Comparison of ENCODE assay signal across 17 mouse cellular contexts in genomic region chr2:57223288-57224026, GRCm38 (mm10). TPM values are rescaled to one million over a fixed set of nuclear protein-coding genes. Genes with fewer than 3 reads are reported as not detected.
DNase-seq lines count a peak whose midpoint lies in the region; ATAC-seq lines count a peak whose summit lies in the region.
"Had no signal": no experiment of that assay in that cellular context is flagged by ENCODE, and none has a peak within 500 bp of the region (broad histone marks: within the 10 kb centered on the region; RNA-seq: fewer than 3 reads in every experiment).

No protein-coding gene starts in this region.

- DNase-seq in forebrain, embryonic 14.5 days (ENCODE audit: low spot score), result no peak
- no peak for DNase-seq in midbrain, embryonic 10.5 days (ENCODE audit: low spot score)
- DNase-seq in spleen, postnatal 4 days (ENCODE audit: low spot score in 2 of 2), result no peak
- no peak for DNase-seq in layer of hippocampus, postnatal 10 days (ENCODE audit: low spot score in 2 of 2)
- no peak for DNase-seq in urinary bladder, postnatal 25 days (ENCODE audit: low spot score)
- DNase-seq: adrenal gland, postnatal 36 days; cerebellum, postnatal 25 days; gastrocnemius, postnatal 25 days; heart, postnatal 4 days; lung, adult 2 months; midbrain, embryonic 14.5 days; thymus, postnatal 36 days had no signal

- H3K27ac ChIP-seq in forebrain, embryonic 14.5 days (ENCODE audit: low read depth, low read length), result no peak overlapping the region
- H3K27ac ChIP-seq in forebrain, embryonic 12.5 days, result no peak overlapping the region
- no peak overlapping the region for H3K27ac ChIP-seq in midbrain, embryonic 15.5 days
- no peak overlapping the region for H3K27ac ChIP-seq in midbrain, embryonic 10.5 days (replicated peaks)
- H3K27ac ChIP-seq in liver, embryonic 15.5 days (replicated peaks), result no peak overlapping the region

- H3K4me2 ChIP-seq in forebrain, embryonic 14.5 days (ENCODE audit: low read length), result no peak overlapping the region
- no peak overlapping the region for H3K4me2 ChIP-seq in forebrain, embryonic 12.5 days
- no peak overlapping the region for H3K4me2 ChIP-seq in midbrain, embryonic 15.5 days
- H3K4me2 ChIP-seq in liver, embryonic 15.5 days, result no peak overlapping the region
- H3K4me2 ChIP-seq: heart, embryonic 12.5 days had no signal

- no peak overlapping the region for H3K4me3 ChIP-seq in forebrain, embryonic 14.5 days (ENCODE audit: low read depth, low read length)
- no peak overlapping the region for H3K4me3 ChIP-seq in forebrain, embryonic 12.5 days (replicated peaks)
- no peak overlapping the region for H3K4me3 ChIP-seq in midbrain, embryonic 15.5 days
- H3K4me3 ChIP-seq in midbrain, embryonic 10.5 days, result no peak overlapping the region
- H3K4me3 ChIP-seq in liver, embryonic 15.5 days (replicated peaks), result no peak overlapping the region
- H3K4me3 ChIP-seq: heart, embryonic 12.5 days had no signal

- 0 out of 2 replicates have a peak, but pooled peaks have one; percentile 23 for ATAC-seq in forebrain, embryonic 14.5 days
- ATAC-seq in forebrain, embryonic 12.5 days (ENCODE audit: low FRiP score), result no peak
- ATAC-seq in midbrain, embryonic 15.5 days (replicated peaks), result 0 out of 2 replicates have a peak, but pooled peaks have one; percentile 17
- 0 out of 2 replicates have a peak, but pooled peaks have one; percentile 18 for ATAC-seq in liver, embryonic 15.5 days (ENCODE audit: insufficient read depth)
- ATAC-seq: forebrain, embryonic 16.5 days had no signal

- H3K9me3 ChIP-seq in forebrain, embryonic 14.5 days (replicated peaks; ENCODE audit: control insufficient read depth, low read length), result no peaks in the 10 kb centered on the region
- H3K9me3 ChIP-seq in forebrain, embryonic 12.5 days, result no peaks in the 10 kb centered on the region
- no peaks in the 10 kb centered on the region for H3K9me3 ChIP-seq in midbrain, embryonic 15.5 days
- H3K9me3 ChIP-seq in midbrain, embryonic 10.5 days (replicated peaks), result no peaks in the 10 kb centered on the region
- no peaks in the 10 kb centered on the region for H3K9me3 ChIP-seq in liver, embryonic 15.5 days (replicated peaks)
- H3K9me3 ChIP-seq: heart, embryonic 12.5 days had no signal

- no peaks in the 10 kb centered on the region for H3K4me1 ChIP-seq in forebrain, embryonic 14.5 days (ENCODE audit: control insufficient read depth, insufficient read depth, low read length)
- H3K4me1 ChIP-seq in forebrain, embryonic 12.5 days, result no peaks in the 10 kb centered on the region
- no peaks in the 10 kb centered on the region for H3K4me1 ChIP-seq in midbrain, embryonic 15.5 days
- H3K4me1 ChIP-seq in midbrain, embryonic 10.5 days, result no peaks in the 10 kb centered on the region
- peaks cover 9% of the 10 kb centered on the region for H3K4me1 ChIP-seq in liver, embryonic 15.5 days (replicated peaks)

- 0 out of 2 replicates have a peak, but pooled peaks cover 3% of the 10 kb centered on the region for H3K27me3 ChIP-seq in forebrain, embryonic 14.5 days (replicated peaks; ENCODE audit: control insufficient read depth, insufficient read depth, low read length)
- peaks cover 17% of the 10 kb centered on the region for H3K27me3 ChIP-seq in forebrain, embryonic 12.5 days
- H3K27me3 ChIP-seq in midbrain, embryonic 15.5 days (replicated peaks), result peaks cover 10% of the 10 kb centered on the region
- H3K27me3 ChIP-seq in midbrain, embryonic 10.5 days (ENCODE audit: low read depth, poor library complexity, severe bottlenecking), result peaks cover 20% of the 10 kb centered on the region
- H3K27me3 ChIP-seq in liver, embryonic 15.5 days, result no peaks in the 10 kb centered on the region

- no peaks in the 10 kb centered on the region for H3K36me3 ChIP-seq in forebrain, embryonic 14.5 days (ENCODE audit: control insufficient read depth, insufficient read depth, low read length)
- no peaks in the 10 kb centered on the region for H3K36me3 ChIP-seq in forebrain, embryonic 12.5 days (replicated peaks)
- no peaks in the 10 kb centered on the region for H3K36me3 ChIP-seq in midbrain, embryonic 15.5 days (replicated peaks)
- no peaks in the 10 kb centered on the region for H3K36me3 ChIP-seq in midbrain, embryonic 10.5 days
- H3K36me3 ChIP-seq in liver, embryonic 15.5 days (replicated peaks), result no peaks in the 10 kb centered on the region
- H3K36me3 ChIP-seq: heart, embryonic 12.5 days had no signal

- H3K9ac ChIP-seq in forebrain, embryonic 14.5 days (ENCODE audit: low read length), result no peak overlapping the region
- no peak overlapping the region for H3K9ac ChIP-seq in forebrain, embryonic 12.5 days
- no peak overlapping the region for H3K9ac ChIP-seq in midbrain, embryonic 15.5 days
- H3K9ac ChIP-seq in liver, embryonic 15.5 days, result no peak overlapping the region
- H3K9ac ChIP-seq: heart, embryonic 12.5 days had no signal

- 89% methylated on average over 3 of the region's 3 CpGs for WGBS in forebrain, embryonic 14.5 days
- WGBS in forebrain, embryonic 12.5 days, result 88% methylated on average over 3 of the region's 3 CpGs
- 83% methylated on average over 3 of the region's 3 CpGs for WGBS in midbrain, embryonic 15.5 days
- 76% methylated on average over 3 of the region's 3 CpGs for WGBS in midbrain, embryonic 10.5 days
- 25% methylated on average over 3 of the region's 3 CpGs for WGBS in liver, embryonic 15.5 days (ENCODE audit: insufficient replicate concordance)

RNA-seq across cellular contexts. Expression of gene Gpd2, which starts 14.0 kb away (rescaled TPM):
- 17.8 and 21.8 TPM in 2 replicates for polyA plus RNA-seq in forebrain, embryonic 14.5 days (2014; fragmentation: Nextera tagmentation; extraction: Ambion mirVana)
- 23.1 and 24.1 TPM in 2 replicates for polyA plus RNA-seq in forebrain, embryonic 12.5 days (2016; fragmentation: Nextera tagmentation; extraction: Ambion mirVana)
- polyA plus RNA-seq in midbrain, embryonic 15.5 days (2015; fragmentation: Nextera tagmentation; extraction: Ambion mirVana), result 19.5 and 20.5 TPM in 2 replicates
- 21.4 and 24.4 TPM in 2 replicates for polyA plus RNA-seq in midbrain, embryonic 10.5 days (2016; fragmentation: Nextera tagmentation; extraction: Ambion mirVana)
- polyA plus RNA-seq in liver, embryonic 15.5 days (2015; fragmentation: Nextera tagmentation; extraction: Ambion mirVana), result 5.6 and 5.7 TPM in 2 replicates
- 100 to 1,000 TPM; 124 to 139 TPM for total RNA-seq in layer of hippocampus, postnatal 10 days (2021)
